Mouse (Mus musculus) lung, adult 2 months (tissue): ENCODE results near the gene Steap4.

Experiments used
- CTCF ChIP-seq: fragments of 200-500 bp; IDR thresholded peaks from 2 replicates; pipeline ENCODE4 v1.5.1; 2011; ENCODE audit warnings: mild to moderate bottlenecking, low read length, control low read depth; ENCODE audit not compliant: insufficient read depth
- POLR2A ChIP-seq: fragments of 200-500 bp; IDR thresholded peaks from 2 replicates; pipeline ENCODE4 v1.6.1; 2011; ENCODE audit warnings: low read depth, mild to moderate bottlenecking, control low read depth, low read length, borderline replicate concordance; ENCODE audit errors: extremely low read depth

GRCm38 (mm10) chr5:8002827-8003226 lies 42.6 kb downstream of the Steap4 start:
- no peak for TF ChIP-seq POLR2A
- no peak for TF ChIP-seq CTCF
